Mouse (Mus musculus) testis, postnatal 10 days (tissue): Measurements from ENCODE around the gene Pan3.
A peak's percentile ranks its signal among the peaks of the same experiment; 100 is the strongest.
"Not testable (repeated sequence)": the region's sequence is repeated elsewhere in the genome, so short reads cannot be mapped to it uniquely, and the experiment has no call there.

ENCODE experiments used
- DNase-seq: peaks from one replicate; pipeline ENCODE4 v3.0.0; 2021; ENCODE audit warnings: low spot score

Pan3 gene

DNA sequence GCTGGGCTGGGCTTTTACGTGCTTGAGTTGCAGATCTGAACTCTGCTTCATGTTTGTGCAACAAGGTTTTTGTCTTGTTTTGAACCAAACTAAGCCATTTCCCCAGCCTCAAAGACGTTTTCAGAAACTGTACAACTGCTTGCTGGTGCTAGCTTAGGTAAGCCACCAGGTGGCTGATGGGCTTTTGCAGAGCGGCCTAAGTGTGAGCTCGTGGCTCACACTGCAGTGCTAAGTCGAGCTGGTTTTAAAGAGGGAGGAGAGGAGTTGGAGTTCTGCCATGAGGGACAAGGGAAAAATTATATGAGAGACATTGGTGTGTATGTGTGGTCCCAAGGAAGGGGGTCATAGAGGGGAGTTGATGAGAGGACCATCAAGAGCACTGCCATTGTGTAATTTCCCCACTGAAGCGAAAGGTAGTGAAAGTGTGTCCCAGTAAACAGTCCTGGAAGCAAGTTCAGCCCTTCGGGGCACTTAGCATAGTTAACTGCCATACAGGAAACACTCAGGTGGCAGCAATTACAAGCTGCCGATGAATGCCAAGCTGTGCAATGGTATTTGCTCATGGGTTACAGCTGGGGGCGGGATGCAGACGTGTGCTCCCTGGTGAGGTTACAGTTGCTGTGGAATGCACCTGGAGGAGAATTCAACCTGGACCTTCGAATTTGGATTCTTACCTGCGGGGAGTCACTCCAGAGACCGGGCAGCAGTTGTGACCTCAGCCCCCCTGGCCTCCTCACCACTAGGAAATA is 122.1 kb downstream of the Pan3 start:
- DNase-seq, result no peak

GRCm38 (mm10) chr5:147557641-147558040 is 127.7 kb downstream of the Pan3 start:
- not testable (repeated sequence) for DNase-seq

GRCm38 (mm10) chr5:147563511-147564139 is 133.7 kb downstream of the Pan3 start:
- DNase-seq, result no peak

- DNase-seq, result no peak
Observed at GRCm38 (mm10) chr5:147564140-147564590, 134.2 kb downstream of the Pan3 start.

GRCm38 (mm10) chr5:147565444-147565843 is 135.5 kb downstream of the Pan3 start:
- DNase-seq, result no peak

- no peak for DNase-seq
Observed at GRCm38 (mm10) chr5:147566335-147566734, 136.4 kb downstream of the Pan3 start.

DNA sequence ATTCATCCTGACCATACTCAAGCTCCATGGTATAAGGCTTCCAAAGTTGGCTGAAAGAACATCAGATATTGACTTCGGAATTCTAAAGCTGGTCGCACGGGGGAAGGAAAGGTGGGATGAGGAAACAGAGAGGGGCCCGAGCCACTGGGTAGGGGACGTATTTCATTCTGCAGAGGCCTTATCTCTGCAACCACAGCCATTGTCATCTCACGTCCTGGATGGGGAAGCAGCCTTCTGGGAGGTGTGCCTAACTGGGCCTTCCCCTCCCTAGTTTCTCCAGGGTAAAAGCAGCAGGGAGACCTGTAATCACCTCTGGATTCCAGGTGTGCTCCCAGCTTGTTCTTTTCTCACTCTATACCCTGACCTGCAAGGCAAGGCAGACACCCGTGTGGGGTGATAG is 142.7 kb downstream of the Pan3 start:
- DNase-seq, result no peak

GRCm38 (mm10) chr5:147573555-147573954 is 143.6 kb downstream of the Pan3 start:
- no peak for DNase-seq

DNA sequence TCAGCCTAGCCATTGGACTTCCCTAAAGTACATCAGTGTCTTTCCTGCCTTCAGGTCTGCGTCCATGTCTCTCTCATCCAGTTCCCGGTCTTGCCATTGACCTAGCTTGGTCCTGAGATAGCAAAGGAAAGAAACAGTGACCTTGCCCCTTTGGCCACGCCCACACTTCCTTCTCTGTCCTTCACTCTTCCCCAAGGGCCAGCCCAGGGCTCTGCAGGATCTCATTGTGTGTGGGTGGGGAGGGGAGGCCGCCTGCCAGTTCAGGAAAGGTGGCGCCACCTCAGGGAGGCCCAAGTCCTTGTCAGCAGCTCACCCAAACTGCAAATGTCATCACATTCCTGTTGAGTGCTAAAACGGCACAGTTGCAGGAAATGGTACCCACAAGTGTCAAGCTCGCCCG is 144.6 kb downstream of the Pan3 start:
- DNase-seq, result peak; percentile 52

DNA sequence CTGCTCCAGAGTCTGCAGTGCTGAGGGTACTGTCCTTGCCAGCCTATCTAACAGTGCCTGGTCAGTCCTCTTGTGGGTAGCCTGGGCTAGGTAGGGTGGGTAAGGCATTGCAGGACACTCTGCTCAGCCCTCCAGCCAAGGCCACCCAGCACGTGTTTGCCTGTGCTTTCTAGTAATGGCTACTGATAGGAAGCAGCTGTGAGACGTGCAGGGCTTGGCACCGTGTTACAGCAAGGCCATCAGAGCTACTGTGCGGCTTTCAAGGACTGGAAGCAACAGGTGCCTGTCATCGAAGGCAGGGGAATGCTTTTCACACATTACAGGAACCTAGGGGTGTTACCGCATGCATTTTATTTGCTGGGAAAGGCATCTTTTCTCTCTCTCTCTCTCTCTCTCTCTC is 147.0 kb downstream of the Pan3 start:
- DNase-seq, result no peak

DNA sequence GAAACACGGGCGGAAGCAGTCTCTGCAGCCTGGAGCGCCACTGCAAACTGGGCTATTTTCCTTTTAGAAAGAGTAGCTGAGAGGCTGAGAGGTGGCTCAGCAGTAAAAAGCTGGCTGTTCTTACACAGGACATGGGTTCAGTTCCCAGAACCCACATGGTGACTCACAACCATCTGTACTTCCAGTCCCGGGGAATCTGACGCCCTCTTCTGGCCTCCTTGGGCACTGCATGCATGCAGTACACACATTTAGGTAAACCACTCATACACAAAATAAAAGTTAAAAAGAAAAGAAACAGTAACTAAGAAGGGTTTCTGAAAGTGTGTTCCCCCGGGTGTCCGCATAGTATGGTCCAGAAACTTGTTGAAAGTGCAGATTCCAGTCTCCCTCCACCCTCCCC is 149.2 kb downstream of the Pan3 start:
- DNase-seq, result no peak

- DNase-seq, result no peak
Observed at GRCm38 (mm10) chr5:147579691-147580090, 149.7 kb downstream of the Pan3 start.

GRCm38 (mm10) chr5:147580181-147580580 is 150.2 kb downstream of the Pan3 start:
- no peak for DNase-seq

GRCm38 (mm10) chr5:147583702-147584298 is 153.8 kb downstream of the Pan3 start:
- peak; percentile 91 for DNase-seq

GRCm38 (mm10) chr5:147584648-147585047 is 154.7 kb downstream of the Pan3 start:
- DNase-seq, result no peak

DNA sequence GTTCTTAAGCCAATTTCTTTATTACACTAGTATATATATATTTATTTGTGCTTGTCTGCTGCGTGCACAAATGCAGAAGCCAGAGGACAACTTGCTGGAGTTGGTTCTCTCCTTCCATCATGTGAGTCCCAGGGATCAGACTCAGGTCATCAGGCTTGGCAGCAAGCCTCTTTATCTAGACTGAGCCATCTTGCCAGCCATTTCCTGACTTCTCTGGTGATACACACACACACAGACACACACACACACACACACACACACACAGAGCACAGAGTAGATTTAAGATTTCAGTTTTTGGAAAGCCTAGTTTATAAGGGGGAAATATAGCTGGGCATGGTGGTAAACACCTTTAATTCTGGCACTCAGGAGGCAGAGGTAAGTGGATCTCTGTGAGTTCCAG is 155.1 kb downstream of the Pan3 start:
- DNase-seq, result no peak

DNA sequence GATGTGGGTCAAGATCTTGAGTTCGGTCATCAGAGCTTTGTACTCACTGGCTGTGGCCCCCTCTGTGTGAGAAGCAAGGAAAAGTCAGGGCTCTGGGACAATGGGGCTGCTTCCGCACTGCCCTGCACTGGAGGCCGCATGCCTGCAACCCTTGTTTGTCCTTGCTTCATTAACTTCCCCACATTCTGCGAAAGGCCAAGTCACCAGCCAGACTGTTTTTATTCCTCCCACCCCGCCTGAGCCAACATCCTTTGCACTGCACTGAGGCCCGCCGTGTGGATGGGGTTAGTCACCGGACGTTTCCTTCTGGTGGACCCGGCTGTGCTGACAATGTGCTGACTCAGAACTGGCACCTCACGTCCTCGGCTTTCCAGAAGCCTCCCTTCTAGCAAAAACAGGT is 159.9 kb downstream of the Pan3 start:
- DNase-seq, result no peak

DNA sequence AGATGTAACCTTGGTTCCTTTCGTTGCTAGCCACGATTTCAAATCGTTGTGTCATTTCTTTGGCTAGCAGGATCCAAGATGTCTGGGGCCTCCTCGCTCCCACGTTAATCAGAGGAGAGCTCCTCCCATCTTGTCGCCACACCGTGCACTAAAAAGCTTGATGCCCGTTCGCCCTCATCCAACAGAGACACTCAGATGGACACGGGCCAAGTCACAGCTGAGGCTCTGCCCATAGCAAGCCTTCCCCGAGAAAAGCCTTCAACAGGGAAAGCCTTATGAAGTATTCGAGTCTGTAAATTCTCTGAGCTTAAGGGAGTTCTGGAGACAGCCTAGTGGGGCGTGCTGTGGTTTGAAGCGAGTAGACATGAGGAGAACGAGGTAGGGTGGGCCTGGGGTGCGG is 167.9 kb downstream of the Pan3 start:
- no peak for DNase-seq
